Mouse (Mus musculus) ovary, postnatal 36 days (tissue): ENCODE data around the gene Got1.
"Not testable (repeated sequence)": the region's sequence is repeated elsewhere in the genome, so short reads cannot be mapped to it uniquely, and the experiment has no call there.

Experiments
- DNase-seq: peaks from one replicate; pipeline ENCODE4 v3.0.0; 2022; ENCODE audit warnings: low spot score, mixed read lengths

Got1 gene

GRCm38 (mm10) chr19:43521996-43522395 lies 2.4 kb downstream of the Got1 start:
- DNase-seq, result no peak

DNA sequence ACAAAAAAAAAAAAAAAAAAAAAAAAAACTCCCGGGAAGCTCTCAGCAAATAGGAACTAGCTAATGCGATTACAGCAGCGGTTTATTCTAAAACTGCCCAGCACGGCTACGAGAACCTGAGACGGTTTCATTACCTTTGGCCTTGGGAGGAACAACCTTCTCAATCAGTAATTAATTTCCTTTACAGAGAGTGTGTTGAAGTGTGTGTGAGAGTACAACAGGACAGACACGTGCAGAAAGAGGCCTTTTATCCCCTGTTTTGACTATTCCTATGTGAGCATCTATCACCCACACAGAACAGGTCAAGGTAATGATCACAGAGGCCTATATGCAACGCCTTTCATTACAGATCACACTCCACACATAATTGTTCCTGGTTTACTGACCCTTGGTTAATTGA lies 3.0 kb downstream of the Got1 start:
- DNase-seq, result no peak

GRCm38 (mm10) chr19:43520402-43520801 lies 4.0 kb downstream of the Got1 start:
- DNase-seq, result no peak

DNA sequence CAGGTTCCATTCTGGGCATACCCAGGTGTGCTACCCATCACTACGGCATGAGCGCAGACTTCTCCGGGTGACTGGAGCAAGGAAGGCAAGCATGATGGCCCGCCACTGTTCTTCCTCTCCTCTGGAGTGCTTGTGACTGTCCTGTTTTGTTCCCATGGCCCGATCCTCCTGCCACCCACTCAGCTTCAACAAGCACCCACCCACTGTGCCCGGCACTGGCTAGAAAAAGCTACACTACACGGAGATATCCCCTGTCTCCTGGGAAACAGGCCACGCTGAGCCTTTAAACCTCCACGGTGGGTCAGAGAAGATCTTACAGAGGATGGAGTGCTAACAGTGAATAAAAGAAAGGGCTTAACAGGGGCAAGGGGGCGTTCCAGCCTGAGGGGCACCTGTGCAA lies 5.2 kb downstream of the Got1 start:
- DNase-seq, result no peak

DNA sequence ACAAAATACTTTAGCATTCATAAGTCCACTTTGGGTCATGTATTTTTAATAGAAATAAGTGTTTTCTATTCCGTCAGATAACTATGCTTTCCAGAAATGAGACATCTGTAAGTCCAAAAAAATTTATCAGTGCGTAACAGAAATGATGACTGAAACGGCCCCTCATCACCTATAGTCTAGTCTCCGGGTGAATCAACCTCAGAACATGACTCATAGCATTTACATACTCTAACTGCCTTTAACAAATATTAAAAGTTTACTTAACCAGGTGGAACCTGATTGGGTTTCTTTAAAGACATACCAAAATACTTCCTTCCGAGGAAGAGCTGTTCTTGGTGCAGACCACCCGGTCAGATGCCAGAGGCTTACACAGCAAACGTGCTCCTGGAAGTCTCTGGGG lies 6.1 kb downstream of the Got1 start:
- no peak for DNase-seq

DNA sequence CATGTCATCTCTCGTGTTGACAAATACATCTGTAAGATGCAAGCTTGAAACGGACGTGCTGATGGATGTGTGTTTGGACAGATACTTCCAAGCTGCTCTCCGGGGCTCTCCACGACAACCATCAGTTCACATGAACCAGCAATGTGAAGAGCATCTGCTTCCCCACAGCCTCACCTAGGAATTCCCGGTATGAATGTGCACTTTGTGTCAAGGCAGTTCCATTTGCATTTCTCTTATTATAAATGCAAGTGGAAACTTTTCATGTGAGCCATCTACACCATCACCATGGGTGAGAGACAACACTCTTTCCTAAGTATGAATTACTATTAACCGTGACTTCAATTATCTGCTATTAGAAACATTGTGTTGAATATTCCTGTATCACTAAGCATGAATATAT lies 6.6 kb downstream of the Got1 start:
- no peak for DNase-seq

GRCm38 (mm10) chr19:43517320-43517719 lies 7.1 kb downstream of the Got1 start:
- DNase-seq, result no peak

DNA sequence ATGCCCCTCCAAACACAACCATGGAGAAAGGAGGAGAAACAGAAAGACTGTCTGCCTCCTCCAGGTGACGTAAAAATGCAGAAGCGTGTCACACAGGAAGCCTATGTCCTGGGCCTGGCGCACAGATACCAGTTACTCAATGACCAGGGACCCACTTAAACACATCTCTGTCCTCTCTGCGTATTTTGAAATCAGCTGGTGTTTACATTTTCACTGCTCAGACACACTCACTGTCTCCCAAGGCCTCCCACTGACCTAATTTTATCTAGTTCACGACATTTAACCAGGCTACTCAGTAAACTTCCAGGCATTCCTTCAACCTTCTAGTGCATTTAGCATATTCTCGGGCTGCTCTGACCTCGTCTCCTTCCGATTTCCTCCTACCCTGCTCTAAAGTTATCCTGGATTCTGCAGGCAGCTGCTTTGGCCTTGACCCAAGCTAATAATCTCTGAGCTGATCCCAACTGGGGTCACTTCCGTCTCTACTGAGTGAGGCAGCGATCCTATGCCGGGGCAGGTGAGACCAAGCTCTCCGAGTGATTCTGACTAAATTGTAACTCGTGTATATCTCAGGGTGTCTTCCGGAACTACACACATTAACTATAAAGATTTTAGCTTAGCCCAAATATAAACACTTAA lies 7.9 kb downstream of the Got1 start:
- no peak for DNase-seq

GRCm38 (mm10) chr19:43515668-43516396 lies 8.6 kb downstream of the Got1 start:
- DNase-seq, result no peak

- no peak for DNase-seq
These were observed 10.5 kb downstream of the Got1 start for GRCm38 (mm10) chr19:43513874-43514273.

DNA sequence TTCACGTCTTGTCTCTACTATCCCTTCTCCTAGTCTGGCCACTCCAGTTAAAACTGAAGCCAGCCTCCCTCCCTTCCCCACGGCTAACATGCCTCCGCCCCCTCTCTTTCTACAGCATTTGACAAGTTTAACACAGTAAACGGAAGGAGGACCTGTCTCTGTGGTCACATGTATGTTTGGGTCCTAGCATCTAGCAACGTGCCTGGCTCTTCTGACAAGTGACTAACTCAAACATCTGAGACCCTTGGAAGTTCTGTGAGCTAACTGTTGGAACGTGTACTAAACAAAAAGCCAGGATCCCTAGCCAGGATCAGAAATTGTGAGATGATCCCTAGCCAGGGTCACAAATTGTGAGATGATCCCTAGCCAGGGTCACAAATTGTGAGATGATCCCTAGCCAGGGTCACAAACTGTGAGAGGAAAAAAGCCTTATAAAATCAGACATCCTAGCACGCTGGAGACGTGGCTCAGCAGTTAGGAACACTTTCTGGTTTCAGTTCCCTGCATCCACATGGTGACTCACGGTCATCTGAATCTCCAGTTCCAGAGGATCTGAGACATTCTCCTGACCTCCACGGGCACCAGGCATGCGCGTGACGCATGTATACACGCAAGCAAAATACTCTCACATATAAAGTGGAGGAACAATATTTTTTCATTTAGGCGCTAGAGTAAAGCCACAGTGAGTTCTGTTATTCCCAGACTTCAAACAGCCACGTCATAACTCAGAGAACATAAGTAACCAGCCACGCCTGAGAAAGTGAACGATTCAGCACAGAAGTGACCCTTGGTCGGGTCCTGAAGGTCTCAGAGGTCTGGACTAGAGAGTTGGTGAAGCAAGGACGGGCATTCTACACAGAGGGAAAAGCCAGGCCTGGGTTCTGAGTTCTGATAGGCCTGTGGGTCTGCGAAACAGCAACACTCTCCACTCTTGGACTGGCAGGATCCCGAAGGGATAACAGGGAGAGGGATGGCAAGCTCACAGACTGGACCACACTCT lies 12.5 kb downstream of the Got1 start:
- DNase-seq, result no peak

DNA sequence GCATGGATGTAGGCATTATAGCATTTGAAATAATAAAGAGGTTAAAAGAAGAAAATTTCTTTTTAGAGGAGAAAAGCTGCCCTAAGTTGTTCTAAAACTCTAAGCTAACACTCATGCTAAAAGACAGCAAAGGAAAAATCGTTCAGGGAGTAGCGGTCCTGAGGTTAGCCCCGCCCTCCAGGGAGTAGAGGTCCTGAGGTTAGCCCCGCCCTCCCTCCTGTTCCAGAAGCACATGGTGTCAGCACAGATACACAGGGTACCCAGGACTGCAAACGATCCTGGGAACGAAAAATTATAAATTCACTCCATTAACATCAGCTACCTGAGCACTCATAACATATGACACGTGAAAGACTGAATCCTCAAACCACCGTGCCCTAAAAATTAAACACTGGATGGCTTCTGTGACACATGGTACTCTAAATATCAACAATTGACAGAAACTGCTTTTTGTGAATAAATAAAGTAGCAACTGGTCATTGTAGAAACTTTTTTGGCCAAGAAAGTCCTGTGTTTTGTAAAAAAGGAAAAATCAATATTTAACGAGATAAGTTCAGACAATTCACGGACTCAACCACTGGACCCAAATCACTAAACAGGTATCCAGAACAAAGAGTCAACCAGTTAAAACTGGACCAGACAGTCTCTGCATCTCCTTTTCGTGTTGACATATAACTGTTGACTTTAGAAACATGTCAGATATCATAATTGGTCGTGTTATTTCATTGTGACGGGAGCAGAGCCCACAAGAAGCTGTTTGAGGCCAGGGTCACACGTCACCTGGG lies 13.8 kb downstream of the Got1 start:
- no peak for DNase-seq

DNA sequence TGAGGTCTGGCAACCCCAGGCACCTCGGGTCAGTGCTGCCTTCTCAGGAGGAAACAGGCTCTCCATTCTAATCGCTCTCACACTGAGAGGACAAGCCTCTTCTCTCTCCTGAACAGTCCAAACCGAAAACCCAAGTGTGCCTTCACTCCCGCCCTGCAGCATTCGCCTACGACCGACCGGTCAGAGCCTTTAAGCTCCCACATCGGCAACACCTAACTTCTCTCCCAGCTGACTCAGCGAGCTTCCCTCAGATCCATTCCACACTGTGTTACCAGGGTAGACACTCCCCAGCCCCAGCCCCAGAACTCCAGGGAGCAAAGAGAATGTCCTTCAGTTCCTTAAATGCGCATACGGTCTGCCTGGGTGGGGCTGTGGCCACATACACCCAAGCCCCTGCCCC lies 19.0 kb downstream of the Got1 start:
- DNase-seq, result no peak

GRCm38 (mm10) chr19:43503593-43503992 lies 20.8 kb downstream of the Got1 start:
- not testable (repeated sequence) for DNase-seq

- DNase-seq, result no peak
These were observed 21.8 kb downstream of the Got1 start for GRCm38 (mm10) chr19:43502630-43503029.

DNA sequence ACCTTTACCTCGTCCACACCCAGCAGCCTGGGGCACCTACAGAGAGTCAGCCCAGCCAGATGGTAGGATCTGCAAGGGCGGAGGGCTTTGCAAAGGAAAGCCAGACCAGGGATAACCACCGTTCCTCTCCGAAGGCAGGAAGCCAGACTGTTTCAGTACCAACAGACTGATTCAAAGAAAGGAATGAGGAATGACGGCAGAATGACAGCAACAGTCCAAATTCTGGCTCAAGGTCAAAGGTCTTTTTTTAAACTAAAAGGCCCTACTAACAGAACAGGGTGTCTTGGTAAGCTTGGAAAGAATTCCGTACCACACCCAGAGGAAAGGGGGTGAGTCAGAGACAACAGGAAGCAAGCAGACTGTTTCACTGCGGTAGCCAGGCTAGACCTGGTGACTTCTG lies 25.5 kb downstream of the Got1 start:
- no peak for DNase-seq

DNA sequence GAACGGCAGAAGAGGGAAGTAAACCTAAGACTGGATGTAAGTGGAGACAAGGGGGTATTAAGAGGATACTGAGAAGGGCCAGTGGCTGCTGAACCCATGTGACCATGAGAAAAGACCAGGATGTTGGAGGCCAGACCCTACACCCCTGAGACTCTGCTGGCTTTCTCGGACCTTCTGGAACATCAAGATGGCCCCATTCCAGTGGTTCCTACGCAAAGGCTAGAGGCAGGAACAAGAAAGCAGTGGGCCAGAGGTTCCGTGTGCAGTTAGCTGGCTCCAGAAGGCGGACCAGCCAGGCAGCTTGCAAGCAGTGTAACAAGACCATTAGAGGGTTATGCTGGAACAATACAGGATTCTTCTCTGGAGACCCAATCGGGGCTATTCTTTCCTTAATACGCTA lies 27.0 kb downstream of the Got1 start:
- DNase-seq, result no peak

DNA sequence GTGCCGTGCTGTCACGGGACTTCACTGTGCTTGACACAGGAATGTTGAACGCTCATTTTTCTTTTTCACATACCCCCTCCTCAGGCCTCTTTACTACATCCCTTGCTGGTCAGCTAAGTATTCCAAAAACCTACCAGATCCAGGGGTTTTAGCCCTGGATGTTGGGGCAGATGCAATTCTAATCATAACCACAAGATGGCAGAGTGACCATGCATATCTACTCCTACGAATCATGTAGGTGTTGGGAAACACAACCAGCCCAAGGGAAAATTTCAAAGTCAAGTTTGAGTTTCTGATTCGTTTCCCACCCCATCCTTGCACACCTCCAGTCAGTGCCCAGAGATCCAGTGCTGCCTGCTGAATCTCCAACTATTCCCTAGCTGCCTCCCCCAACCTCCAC lies 28.6 kb downstream of the Got1 start:
- no peak for DNase-seq

DNA sequence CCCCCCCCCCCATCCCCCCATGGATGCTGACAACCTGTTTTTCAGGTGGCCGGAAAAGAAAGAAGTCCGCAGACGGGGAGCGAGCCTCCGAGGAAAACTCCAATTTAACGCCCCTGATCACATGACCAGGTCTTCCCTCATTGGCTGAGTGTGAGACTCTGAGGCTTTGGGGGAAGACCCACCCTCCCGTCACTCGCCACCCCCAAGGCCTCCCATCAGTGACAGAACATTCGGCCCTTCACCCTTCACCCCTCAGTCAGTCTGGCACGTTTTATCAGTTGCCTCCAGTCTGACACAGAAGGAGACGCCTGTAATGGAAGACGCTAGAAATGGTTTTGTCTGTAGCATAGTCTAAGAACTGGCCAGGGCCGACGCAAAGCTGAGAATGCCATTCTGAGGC lies 29.5 kb downstream of the Got1 start:
- DNase-seq, result no peak

- no peak for DNase-seq
These were observed 30.5 kb downstream of the Got1 start for GRCm38 (mm10) chr19:43493878-43494277.

DNA sequence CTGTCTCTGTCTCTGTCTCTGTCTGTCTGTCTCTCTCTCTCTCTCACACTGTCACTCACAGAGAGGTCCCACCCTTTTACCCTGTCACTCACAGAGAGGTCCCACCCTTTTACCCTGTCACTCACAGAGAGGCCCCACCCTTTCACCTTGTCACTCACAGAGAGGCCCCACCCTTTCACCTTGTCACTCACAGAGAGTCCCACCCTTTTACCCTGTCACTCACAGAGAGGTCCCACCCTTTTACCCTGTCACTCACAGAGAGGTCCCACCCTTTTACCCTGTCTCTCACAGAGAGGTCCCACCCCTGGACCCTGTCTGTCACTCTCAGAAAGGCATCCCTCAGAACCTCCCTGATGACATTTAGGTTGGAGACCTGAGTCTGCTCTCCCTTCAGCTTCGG lies 31.1 kb downstream of the Got1 start:
- not testable (repeated sequence) for DNase-seq

- DNase-seq, result no peak
These were observed 37.0 kb downstream of the Got1 start for GRCm38 (mm10) chr19:43487429-43487828.
